Mouse (Mus musculus): ENCODE measurements around the gene Klrb1c. TPM values are rescaled to one million over a fixed set of nuclear protein-coding genes. Genes with fewer than 3 reads are reported as not detected.

The Klrb1c gene
- not detected in 2 replicates for polyA plus RNA-seq (2014; fragmentation: Nextera tagmentation; extraction: Ambion mirVana)

DNA sequence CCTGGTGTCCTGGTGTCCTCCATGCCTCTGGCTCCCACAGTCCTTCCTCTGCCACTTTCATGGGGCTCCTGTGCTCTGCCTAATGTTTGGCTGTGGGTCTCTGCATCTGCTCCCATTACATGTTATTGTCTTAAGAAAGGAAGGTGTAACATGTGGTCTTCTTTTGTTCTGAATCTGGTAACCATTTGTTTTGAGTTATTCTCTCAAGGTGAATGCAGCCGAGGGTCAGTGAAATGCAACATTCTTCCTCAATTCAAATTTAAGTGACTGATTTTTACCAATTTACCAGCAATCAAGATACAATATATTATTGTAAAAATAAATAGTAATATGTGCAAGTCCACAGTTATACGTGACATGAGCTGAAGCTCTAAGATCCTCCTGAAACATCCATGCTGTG lies at the start of gene Klrb1c:
Gene Klrb1c (minus strand): TSS at position 101 of the 400 bp plus-strand sequence.
- no peak within 1 kb of the TSS for H3K4me2 ChIP-seq (ENCODE audit: low read length)
- no peaks in the 10 kb centered on the region for H3K27me3 ChIP-seq (ENCODE audit: control insufficient read depth, insufficient read depth, low read length)
- no peak within 1 kb of the TSS for H3K4me3 ChIP-seq (replicated peaks; ENCODE audit: low read depth, low read length)
- no peak for DNase-seq
- no peaks in the 10 kb centered on the region for H3K36me3 ChIP-seq (ENCODE audit: control insufficient read depth, insufficient read depth, low read length)
- ATAC-seq (ENCODE audit: low FRiP score, low TSS enrichment) = no peak
- H3K9me3 ChIP-seq (ENCODE audit: control insufficient read depth, low read length) = no peaks in the 10 kb centered on the region
- no peaks in the 10 kb centered on the region for H3K4me1 ChIP-seq (ENCODE audit: control insufficient read depth, insufficient read depth, low read length)
- H3K9ac ChIP-seq (replicated peaks; ENCODE audit: low read length) = no peak within 1 kb of the TSS
- H3K27ac ChIP-seq (replicated peaks; ENCODE audit: low read depth, low read length) = no peak within 1 kb of the TSS
- 89% methylated on average over 2 of the region's 2 CpGs for WGBS

GRCm38 (mm10) chr6:128837454-128838341 lies 48.7 kb upstream of the Klrb1c start:
- peak; percentile 35 for ATAC-seq (ENCODE audit: low FRiP score, low TSS enrichment)

GRCm38 (mm10) chr6:128836955-128837334 lies 47.9 kb upstream of the Klrb1c start:
- Histone ChIP-seq H3K4me2 (ENCODE audit: low read length) (peak overlapping the region; percentile 67), H3K4me1 (ENCODE audit: control insufficient read depth, insufficient read depth, low read length) (peaks cover 4% of the 10 kb centered on the region; the same call in 1 of the 2 replicates), H3K9ac (replicated peaks; ENCODE audit: low read length) (no peak overlapping the region), H3K27me3 (ENCODE audit: control insufficient read depth, insufficient read depth, low read length) (no peaks in the 10 kb centered on the region), H3K27ac (replicated peaks; ENCODE audit: low read depth, low read length) (peak overlapping the region; percentile 75), H3K9me3 (ENCODE audit: control insufficient read depth, low read length) (no peaks in the 10 kb centered on the region), H3K4me3 (replicated peaks; ENCODE audit: low read depth, low read length) (peak overlapping the region; percentile 80), H3K36me3 (ENCODE audit: control insufficient read depth, insufficient read depth, low read length) (no peaks in the 10 kb centered on the region)
- ATAC-seq (ENCODE audit: low FRiP score, low TSS enrichment) (no peak), DNase-seq (no peak)
- WGBS = 89% methylated on average over 6 of the region's 6 CpGs

More at GRCm38 (mm10) chr6:128837454-128838341, 48.7 kb upstream of the Klrb1c start:
- Histone ChIP-seq H3K4me1 (ENCODE audit: control insufficient read depth, insufficient read depth, low read length) (peaks cover 7% of the 10 kb centered on the region; the same call in 1 of the 2 replicates), H3K27ac (replicated peaks; ENCODE audit: low read depth, low read length) (peak overlapping the region; percentile 75), H3K4me3 (replicated peaks; ENCODE audit: low read depth, low read length) (peak overlapping the region; percentile 80), H3K9me3 (ENCODE audit: control insufficient read depth, low read length) (no peaks in the 10 kb centered on the region), H3K36me3 (ENCODE audit: control insufficient read depth, insufficient read depth, low read length) (no peaks in the 10 kb centered on the region), H3K9ac (replicated peaks; ENCODE audit: low read length) (peak overlapping the region; percentile 78), H3K27me3 (ENCODE audit: control insufficient read depth, insufficient read depth, low read length) (no peaks in the 10 kb centered on the region), H3K4me2 (ENCODE audit: low read length) (peak overlapping the region; percentile 67)
- DNase-seq = peak; percentile 76
- 2% methylated on average over 14 of the region's 14 CpGs for WGBS

GRCm38 (mm10) chr6:128836191-128836954 lies 47.4 kb upstream of the Klrb1c start:
- Histone ChIP-seq H3K27ac (replicated peaks; ENCODE audit: low read depth, low read length) (no peak overlapping the region), H3K9me3 (ENCODE audit: control insufficient read depth, low read length) (no peaks in the 10 kb centered on the region), H3K4me3 (replicated peaks; ENCODE audit: low read depth, low read length) (no peak overlapping the region), H3K36me3 (ENCODE audit: control insufficient read depth, insufficient read depth, low read length) (no peaks in the 10 kb centered on the region), H3K27me3 (ENCODE audit: control insufficient read depth, insufficient read depth, low read length) (no peaks in the 10 kb centered on the region), H3K4me1 (ENCODE audit: control insufficient read depth, insufficient read depth, low read length) (no peaks in the 10 kb centered on the region), H3K9ac (replicated peaks; ENCODE audit: low read length) (no peak overlapping the region), H3K4me2 (ENCODE audit: low read length) (no peak overlapping the region)
- ATAC-seq (ENCODE audit: low FRiP score, low TSS enrichment) = no peak
- DNase-seq = no peak
- WGBS = 71% methylated on average over 8 of the region's 8 CpGs

DNA sequence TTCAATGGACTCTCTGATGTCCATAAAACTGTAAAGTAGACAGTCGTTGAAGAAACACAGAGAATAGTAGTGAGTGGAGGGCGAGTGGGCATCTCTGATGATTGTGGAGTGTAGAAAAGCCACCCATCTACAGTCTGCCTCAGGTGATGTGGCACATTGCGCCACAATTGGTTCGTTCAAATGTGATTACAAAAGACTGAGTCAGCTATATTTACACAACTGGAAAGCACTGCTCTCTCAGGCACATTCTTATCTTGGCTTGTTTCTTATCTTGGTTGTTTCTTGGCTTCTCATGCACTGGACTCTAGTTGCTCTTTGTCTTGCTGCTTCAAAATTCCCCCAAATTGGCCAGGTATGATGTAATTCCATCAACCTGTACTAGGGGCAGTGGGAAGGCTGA lies 46.6 kb upstream of the Klrb1c start:
- DNase-seq = no peak
- no peak for ATAC-seq (ENCODE audit: low FRiP score, low TSS enrichment)
- 93% methylated on average over 4 of the region's 4 CpGs for WGBS
- Histone ChIP-seq H3K9ac (replicated peaks; ENCODE audit: low read length) (no peak overlapping the region), H3K4me3 (replicated peaks; ENCODE audit: low read depth, low read length) (no peak overlapping the region), H3K4me2 (ENCODE audit: low read length) (no peak overlapping the region), H3K36me3 (ENCODE audit: control insufficient read depth, insufficient read depth, low read length) (no peaks in the 10 kb centered on the region), H3K27me3 (ENCODE audit: control insufficient read depth, insufficient read depth, low read length) (no peaks in the 10 kb centered on the region), H3K27ac (replicated peaks; ENCODE audit: low read depth, low read length) (no peak overlapping the region), H3K4me1 (ENCODE audit: control insufficient read depth, insufficient read depth, low read length) (no peaks in the 10 kb centered on the region), H3K9me3 (ENCODE audit: control insufficient read depth, low read length) (no peaks in the 10 kb centered on the region)

DNA sequence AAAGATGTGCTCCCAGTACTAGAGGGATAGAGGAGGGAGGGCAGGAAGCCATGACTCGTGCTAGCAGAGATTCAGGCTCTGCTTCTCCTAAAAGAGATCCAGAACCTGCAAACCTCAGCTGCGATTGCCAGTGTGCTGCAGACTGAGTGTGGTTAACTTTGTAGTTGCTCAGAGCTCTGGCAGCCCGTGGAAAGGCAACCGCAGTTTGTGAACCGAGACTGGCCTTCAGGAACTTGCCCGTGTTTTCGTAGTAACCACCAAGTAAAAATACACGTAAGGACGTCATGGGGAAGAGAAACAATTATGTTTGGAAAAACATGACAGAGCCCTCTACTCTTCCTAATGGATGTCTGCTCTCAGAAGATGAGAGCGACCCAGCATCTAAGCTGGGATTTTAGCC lies 44.0 kb upstream of the Klrb1c start:
- H3K27me3 ChIP-seq (ENCODE audit: control insufficient read depth, insufficient read depth, low read length) = no peaks in the 10 kb centered on the region
- no peak overlapping the region for H3K27ac ChIP-seq (replicated peaks; ENCODE audit: low read depth, low read length)
- DNase-seq = no peak
- no peaks in the 10 kb centered on the region for H3K9me3 ChIP-seq (ENCODE audit: control insufficient read depth, low read length)
- no peaks in the 10 kb centered on the region for H3K36me3 ChIP-seq (ENCODE audit: control insufficient read depth, insufficient read depth, low read length)
- H3K4me3 ChIP-seq (replicated peaks; ENCODE audit: low read depth, low read length) = no peak overlapping the region
- no peak for ATAC-seq (ENCODE audit: low FRiP score, low TSS enrichment)
- 84% methylated on average over 10 of the region's 10 CpGs for WGBS
- no peaks in the 10 kb centered on the region for H3K4me1 ChIP-seq (ENCODE audit: control insufficient read depth, insufficient read depth, low read length)
- no peak overlapping the region for H3K9ac ChIP-seq (replicated peaks; ENCODE audit: low read length)
- H3K4me2 ChIP-seq (ENCODE audit: low read length) = no peak overlapping the region

DNA sequence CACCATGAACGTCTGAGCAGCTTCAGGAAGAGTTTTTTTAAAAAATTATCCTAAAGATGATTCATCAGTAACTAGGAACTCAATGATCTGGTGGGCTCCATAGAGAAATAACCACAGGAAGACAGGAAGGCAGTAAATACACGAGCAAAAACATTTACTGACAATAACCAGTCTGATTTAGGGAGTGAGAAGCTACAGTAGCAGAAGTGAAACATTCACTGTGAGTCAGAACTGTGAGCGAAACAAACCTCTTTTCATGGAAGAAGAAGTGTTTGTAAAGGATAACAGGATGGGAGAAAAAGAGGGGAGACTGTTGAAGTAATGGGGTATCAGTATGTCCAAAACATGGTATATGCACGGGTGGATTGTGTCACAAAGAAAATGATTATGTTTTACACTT lies 40.8 kb upstream of the Klrb1c start:
- H3K4me1 ChIP-seq (ENCODE audit: control insufficient read depth, insufficient read depth, low read length) = no peaks in the 10 kb centered on the region
- no peaks in the 10 kb centered on the region for H3K9me3 ChIP-seq (ENCODE audit: control insufficient read depth, low read length)
- H3K4me2 ChIP-seq (ENCODE audit: low read length) = no peak overlapping the region
- H3K9ac ChIP-seq (replicated peaks; ENCODE audit: low read length) = no peak overlapping the region
- ATAC-seq (ENCODE audit: low FRiP score, low TSS enrichment) (no peak), DNase-seq (no peak)
- H3K27me3 ChIP-seq (ENCODE audit: control insufficient read depth, insufficient read depth, low read length) = no peaks in the 10 kb centered on the region
- H3K27ac ChIP-seq (replicated peaks; ENCODE audit: low read depth, low read length) = no peak overlapping the region
- 71% methylated on average over 4 of the region's 4 CpGs for WGBS
- no peak overlapping the region for H3K4me3 ChIP-seq (replicated peaks; ENCODE audit: low read depth, low read length)
- no peaks in the 10 kb centered on the region for H3K36me3 ChIP-seq (ENCODE audit: control insufficient read depth, insufficient read depth, low read length)

DNA sequence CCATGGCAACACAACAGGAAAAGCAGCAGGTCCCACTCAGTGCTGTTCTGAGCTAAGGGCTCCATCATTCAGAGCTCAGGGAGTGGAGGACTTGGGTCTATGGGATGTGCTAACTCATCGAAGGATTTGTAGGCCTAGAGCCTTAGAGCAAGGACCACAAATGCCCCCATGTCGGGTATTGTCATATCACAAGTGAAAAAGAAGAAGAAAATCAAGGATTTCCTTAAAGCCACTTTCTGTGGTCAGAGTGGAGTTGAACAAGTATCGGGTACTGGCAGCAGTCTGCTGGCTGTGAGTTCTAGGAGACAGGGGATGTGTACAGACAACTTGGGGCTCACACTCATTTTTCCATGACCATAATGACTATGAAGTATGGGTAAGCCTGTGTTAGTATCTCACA lies 37.8 kb upstream of the Klrb1c start:
- Histone ChIP-seq H3K27ac (replicated peaks; ENCODE audit: low read depth, low read length) (no peak overlapping the region), H3K4me1 (ENCODE audit: control insufficient read depth, insufficient read depth, low read length) (no peaks in the 10 kb centered on the region), H3K4me2 (ENCODE audit: low read length) (no peak overlapping the region), H3K36me3 (ENCODE audit: control insufficient read depth, insufficient read depth, low read length) (no peaks in the 10 kb centered on the region), H3K9ac (replicated peaks; ENCODE audit: low read length) (no peak overlapping the region), H3K4me3 (replicated peaks; ENCODE audit: low read depth, low read length) (no peak overlapping the region), H3K27me3 (ENCODE audit: control insufficient read depth, insufficient read depth, low read length) (no peaks in the 10 kb centered on the region), H3K9me3 (ENCODE audit: control insufficient read depth, low read length) (no peaks in the 10 kb centered on the region)
- DNase-seq (no peak), ATAC-seq (ENCODE audit: low FRiP score, low TSS enrichment) (no peak)
- 80% methylated on average over 3 of the region's 3 CpGs for WGBS
